12 mouse cellular contexts compared by ENCODE assay signal in the genomic region with DNA sequence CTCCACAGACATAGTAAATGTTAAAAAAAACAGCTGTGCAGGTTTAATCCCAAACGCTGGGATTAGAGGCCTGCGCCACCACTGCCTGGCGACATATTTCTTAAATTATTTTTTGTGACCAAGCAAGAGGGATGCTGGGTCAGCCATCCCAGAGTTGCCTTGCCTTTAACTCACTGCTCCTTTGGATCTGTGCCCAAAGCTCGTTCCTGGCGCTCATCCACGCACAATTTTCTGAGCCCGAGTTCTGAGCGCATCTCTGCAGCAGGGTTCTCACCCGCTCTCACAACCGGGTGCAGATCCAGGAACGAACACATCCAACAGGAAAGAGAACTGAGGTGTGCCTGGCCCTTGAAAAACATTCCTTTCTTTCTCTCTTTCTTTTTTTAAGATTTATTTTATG. TPM values are rescaled to one million over a fixed set of nuclear protein-coding genes. Genes with fewer than 3 reads are reported as not detected.
DNase-seq lines count a peak whose midpoint lies in the region; ATAC-seq and TF ChIP-seq lines count a peak whose summit lies in the region.
"Had no signal": no experiment of that assay in that cellular context is flagged by ENCODE, and none has a peak within 500 bp of the region (broad histone marks: within the 10 kb centered on the region; RNA-seq: fewer than 3 reads in every experiment).

No protein-coding gene starts in this region.

- H3K36me3 ChIP-seq in intestine, embryonic 16.5 days (ENCODE audit: control insufficient read depth, insufficient read depth, low read length), result no peaks in the 10 kb centered on the region
- H3K36me3 ChIP-seq: neural tube, embryonic 13.5 days had no signal

- no peak for ATAC-seq in intestine, embryonic 16.5 days
- no peak for ATAC-seq in granulocyte monocyte progenitor cell, adult 5-6 weeks (replicated peaks; ENCODE audit: poor library complexity, severe bottlenecking)

- H3K4me3 ChIP-seq in layer of hippocampus, adult 2 months, result no peak overlapping the region
- H3K4me3 ChIP-seq in intestine, embryonic 16.5 days (ENCODE audit: low read length), result no peak overlapping the region

- DNase-seq in adrenal gland, postnatal 10 days, result peak; percentile 39
- no peak for DNase-seq in adrenal gland, adult 8-10 months
- peak; percentile 22 to 36 for DNase-seq in layer of hippocampus, postnatal 10 days (ENCODE audit: low spot score in 2 of 2)
- DNase-seq in layer of hippocampus, adult 2 months (ENCODE audit: low spot score in 2 of 2), result no peak
- peak; percentile 38 for DNase-seq in MN1 (ENCODE audit: low spot score)
- DNase-seq in embryo, embryonic 10 days (ENCODE audit: low spot score), result no peak

- WGBS in intestine, embryonic 16.5 days, result 61% methylated on average over 11 of the region's 11 CpGs

- TF ChIP-seq CTCF in layer of hippocampus, adult 2 months (conservative IDR thresholded peaks at IDR 0.05), result no peak

- peaks cover 17% of the 10 kb centered on the region; the same call in 1 of the 2 replicates for H3K4me1 ChIP-seq in intestine, embryonic 16.5 days (ENCODE audit: control insufficient read depth, insufficient read depth, low read length)

- H3K9me3 ChIP-seq in intestine, embryonic 16.5 days (ENCODE audit: control insufficient read depth, low read length), result no peaks in the 10 kb centered on the region
- H3K9me3 ChIP-seq: neural tube, embryonic 13.5 days had no signal

- no peak overlapping the region for H3K27ac ChIP-seq in layer of hippocampus, adult 2 months
- peak overlapping the region; percentile 73 for H3K27ac ChIP-seq in intestine, embryonic 16.5 days (ENCODE audit: low read length)
- H3K27ac ChIP-seq: neural tube, embryonic 13.5 days had no signal

- H3K9ac ChIP-seq in intestine, embryonic 16.5 days (ENCODE audit: low read depth, low read length), result no peak overlapping the region

- H3K4me2 ChIP-seq in intestine, embryonic 16.5 days (ENCODE audit: low read depth, low read length), result no peak overlapping the region

- no peaks in the 10 kb centered on the region for H3K27me3 ChIP-seq in intestine, embryonic 16.5 days (replicated peaks; ENCODE audit: control insufficient read depth, insufficient read depth, low read length)

RNA-seq across cellular contexts. Expression of a gene that starts 7.6 kb away (rescaled TPM):
- total RNA-seq in adrenal gland, postnatal 10 days (2021), result 1 to 10 TPM; 1.7 to 3.3 TPM
- total RNA-seq in adrenal gland, adult 8-10 months (2022), result not detected
- total RNA-seq in layer of hippocampus, postnatal 10 days (2021), result not detected
- total RNA-seq in layer of hippocampus, adult 2 months (2021), result not detected
- polyA plus RNA-seq in intestine, embryonic 16.5 days (2015; fragmentation: Nextera tagmentation; extraction: Ambion mirVana), result 16.1 and 21.7 TPM in 2 replicates
- total RNA-seq in granulocyte monocyte progenitor cell, adult 5-6 weeks (2014; fragmentation: Nextera tagmentation), result not detected in 2 replicates
- total RNA-seq in granulocyte monocyte progenitor cell, adult 5-6 weeks (2017), result not detected in 2 replicates
- total RNA-seq: gastrocnemius, postnatal 14 days; heart, postnatal 36 days; layer of hippocampus, postnatal 14 days had no signal

RNA-seq across cellular contexts. Expression of a gene that starts 32.5 kb away (rescaled TPM):
- 10 to 100 TPM; 54.7 to 63.1 TPM for total RNA-seq in adrenal gland, postnatal 10 days (2021)
- total RNA-seq in adrenal gland, adult 8-10 months (2022), result 10 to 100 TPM; 44.3 to 62.9 (median 56.7) TPM
- 100 to 1,000 TPM in 1 of 2 experiments, 10 to 100 TPM in 1; 97.4 to 104 TPM for total RNA-seq in layer of hippocampus, postnatal 10 days (2021)
- total RNA-seq in layer of hippocampus, adult 2 months (2021), result 10 to 100 TPM; 75.2 to 76.2 TPM
- 8.1 and 8.6 TPM in 2 replicates for polyA plus RNA-seq in intestine, embryonic 16.5 days (2015; fragmentation: Nextera tagmentation; extraction: Ambion mirVana)
- 42.8 and 43.9 TPM in 2 replicates for total RNA-seq in granulocyte monocyte progenitor cell, adult 5-6 weeks (2014; fragmentation: Nextera tagmentation)
- 21.7 and 26.5 TPM in 2 replicates for total RNA-seq in granulocyte monocyte progenitor cell, adult 5-6 weeks (2017)

RNA-seq across cellular contexts. Expression of a gene that starts 36.5 kb away (rescaled TPM):
- 10 to 100 TPM; 34.3 to 35.8 TPM for total RNA-seq in adrenal gland, postnatal 10 days (2021)
- total RNA-seq in adrenal gland, adult 8-10 months (2022), result 10 to 100 TPM; 46.4 to 59.2 (median 54.2) TPM
- 100 to 1,000 TPM; 181 to 193 TPM for total RNA-seq in layer of hippocampus, postnatal 10 days (2021)
- 100 to 1,000 TPM; 184 to 196 TPM for total RNA-seq in layer of hippocampus, adult 2 months (2021)
- 49.1 and 53.3 TPM in 2 replicates for polyA plus RNA-seq in intestine, embryonic 16.5 days (2015; fragmentation: Nextera tagmentation; extraction: Ambion mirVana)
- total RNA-seq in granulocyte monocyte progenitor cell, adult 5-6 weeks (2014; fragmentation: Nextera tagmentation), result 9.0 and 12.3 TPM in 2 replicates
- 10.7 and 14.2 TPM in 2 replicates for total RNA-seq in granulocyte monocyte progenitor cell, adult 5-6 weeks (2017)

RNA-seq across cellular contexts. Expression of a gene that starts 55.4 kb away (rescaled TPM):
- total RNA-seq in adrenal gland, postnatal 10 days (2021), result 1 to 10 TPM in 1 of 2 experiments, under 1 TPM in 1; 0.70 to 1.5 TPM
- total RNA-seq in adrenal gland, adult 8-10 months (2022), result 1 to 10 TPM; 1.7 to 2.4 (median 2.0) TPM
- under 1 TPM in 1 of 2 experiments, not detected in 1; 0.56 TPM for total RNA-seq in layer of hippocampus, postnatal 10 days (2021)
- total RNA-seq in layer of hippocampus, adult 2 months (2021), result not detected
- polyA plus RNA-seq in intestine, embryonic 16.5 days (2015; fragmentation: Nextera tagmentation; extraction: Ambion mirVana), result 1.3 and 2.1 TPM in 2 replicates
- 5.2 and 5.4 TPM in 2 replicates for total RNA-seq in granulocyte monocyte progenitor cell, adult 5-6 weeks (2014; fragmentation: Nextera tagmentation)
- 0.73 and 1.8 TPM in 2 replicates for total RNA-seq in granulocyte monocyte progenitor cell, adult 5-6 weeks (2017)
- total RNA-seq: gastrocnemius, postnatal 14 days; layer of hippocampus, postnatal 14 days had no signal

Comparison
In these comparisons a context has a peak if more than half of its experiments do, and no peak if none do; other contexts are left out.
1. DNase-seq: peak in adrenal gland, postnatal 10 days (single experiment), layer of hippocampus, postnatal 10 days (2 of 2) and MN1 (single experiment); none in adrenal gland, adult 8-10 months (single experiment), layer of hippocampus, adult 2 months (0 of 2) and embryo, embryonic 10 days (single experiment).